Mouse (Mus musculus) gastrocnemius, adult 18-20 months (tissue): ENCODE measurements around the gene Mboat2. TPM values are rescaled to one million over a fixed set of nuclear protein-coding genes. Genes with fewer than 3 reads are reported as not detected.

ENCODE experiments used
- DNase-seq: peaks from one replicate; pipeline ENCODE4 v3.0.0; 2021; ENCODE audit warnings: low spot score
- total RNA-seq, 2 experiments: library from RNA; stranded (reverse); gene quantifications; 2 replicates each; pipeline ENCODE4 v1.2.3; 2021

The Mboat2 gene
- total RNA-seq, 2 experiments from 2014 or later = 0.50 to 1.9 TPM

- DNase-seq = no peak
These were observed 29.8 kb downstream of the Mboat2 start for GRCm38 (mm10) chr12:24860436-24860835.

- DNase-seq = no peak
These were observed 33.1 kb downstream of the Mboat2 start for GRCm38 (mm10) chr12:24863762-24864161.

GRCm38 (mm10) chr12:24866645-24867044 lies 36.0 kb downstream of the Mboat2 start:
- DNase-seq = no peak

- DNase-seq = no peak
These were observed 38.0 kb downstream of the Mboat2 start for GRCm38 (mm10) chr12:24868694-24869093.

- DNase-seq = no peak
These were observed 38.6 kb downstream of the Mboat2 start for GRCm38 (mm10) chr12:24869231-24869630.

- DNase-seq = no peak
These were observed 40.2 kb downstream of the Mboat2 start for GRCm38 (mm10) chr12:24870901-24871300.

GRCm38 (mm10) chr12:24872264-24872663 lies 41.6 kb downstream of the Mboat2 start:
- DNase-seq = no peak

- DNase-seq = no peak
These were observed 42.0 kb downstream of the Mboat2 start for GRCm38 (mm10) chr12:24872689-24873088.

GRCm38 (mm10) chr12:24875908-24876307 lies 45.2 kb downstream of the Mboat2 start:
- no peak for DNase-seq

- DNase-seq = no peak
These were observed 46.6 kb downstream of the Mboat2 start for GRCm38 (mm10) chr12:24877231-24877630.

- DNase-seq = no peak
These were observed 47.4 kb downstream of the Mboat2 start for GRCm38 (mm10) chr12:24878090-24878489.

- no peak for DNase-seq
These were observed 48.2 kb downstream of the Mboat2 start for GRCm38 (mm10) chr12:24878735-24879362.

GRCm38 (mm10) chr12:24879613-24880029 lies 48.9 kb downstream of the Mboat2 start:
- no peak for DNase-seq

- DNase-seq = no peak
These were observed 52.6 kb downstream of the Mboat2 start for GRCm38 (mm10) chr12:24883279-24883678.

- DNase-seq = no peak
These were observed 56.1 kb downstream of the Mboat2 start for GRCm38 (mm10) chr12:24886800-24887199.

- DNase-seq = no peak
These were observed 58.8 kb downstream of the Mboat2 start for GRCm38 (mm10) chr12:24889371-24890051.

- no peak for DNase-seq
These were observed 59.5 kb downstream of the Mboat2 start for GRCm38 (mm10) chr12:24890158-24890557.

GRCm38 (mm10) chr12:24890684-24891459 lies 60.2 kb downstream of the Mboat2 start:
- no peak for DNase-seq

- no peak for DNase-seq
These were observed 61.9 kb downstream of the Mboat2 start for GRCm38 (mm10) chr12:24892536-24892935.

GRCm38 (mm10) chr12:24893777-24894468 lies 63.2 kb downstream of the Mboat2 start:
- DNase-seq = no peak

- DNase-seq = peak; percentile 3
These were observed 64.7 kb downstream of the Mboat2 start for GRCm38 (mm10) chr12:24895352-24895751.

GRCm38 (mm10) chr12:24897354-24897753 lies 66.7 kb downstream of the Mboat2 start:
- DNase-seq = no peak
